Mouse (Mus musculus) c-Kit-positive CD71-positive TER-119-positive erythroid progenitor cells, embryonic 14.5 days (primary cell): ENCODE results near the gene Foxd3.

Source experiments
- DNase-seq: peaks from one replicate; pipeline ENCODE4 v3.0.0-alpha.2; 2013; ENCODE audit warnings: low spot score

Foxd3 gene

DNA sequence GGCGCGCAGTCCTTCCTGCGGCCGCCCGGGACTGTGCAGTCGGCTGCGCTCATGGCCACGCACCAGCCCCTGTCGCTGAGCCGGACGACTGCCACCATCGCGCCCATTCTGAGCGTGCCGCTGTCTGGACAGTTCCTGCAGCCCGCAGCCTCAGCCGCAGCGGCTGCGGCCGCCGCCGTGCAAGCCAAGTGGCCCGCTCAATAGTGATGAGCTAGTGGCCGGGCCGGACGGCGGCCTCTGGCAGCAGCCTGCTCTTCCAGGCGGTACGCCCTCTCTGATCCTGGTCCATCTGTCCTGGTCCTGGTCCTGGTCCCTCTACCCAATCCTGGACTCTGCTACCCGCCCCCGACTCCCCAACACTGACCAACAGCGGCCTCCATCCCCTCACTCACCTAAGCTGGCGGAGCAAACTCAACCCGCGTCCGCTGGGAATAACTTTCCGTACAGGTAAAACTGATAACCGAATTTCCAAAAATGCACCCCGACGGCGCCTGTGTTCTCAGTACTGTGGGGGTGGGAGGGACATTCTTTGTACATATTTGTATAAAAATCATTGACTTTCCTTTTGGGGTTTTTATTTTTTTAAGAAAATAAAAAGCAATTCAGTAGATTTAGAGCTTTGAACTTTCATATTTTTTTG, 1.9 kb downstream of the Foxd3 start:
- no peak for DNase-seq

GRCm38 (mm10) chr4:99658881-99659280, 2.8 kb downstream of the Foxd3 start:
- no peak for DNase-seq

DNA sequence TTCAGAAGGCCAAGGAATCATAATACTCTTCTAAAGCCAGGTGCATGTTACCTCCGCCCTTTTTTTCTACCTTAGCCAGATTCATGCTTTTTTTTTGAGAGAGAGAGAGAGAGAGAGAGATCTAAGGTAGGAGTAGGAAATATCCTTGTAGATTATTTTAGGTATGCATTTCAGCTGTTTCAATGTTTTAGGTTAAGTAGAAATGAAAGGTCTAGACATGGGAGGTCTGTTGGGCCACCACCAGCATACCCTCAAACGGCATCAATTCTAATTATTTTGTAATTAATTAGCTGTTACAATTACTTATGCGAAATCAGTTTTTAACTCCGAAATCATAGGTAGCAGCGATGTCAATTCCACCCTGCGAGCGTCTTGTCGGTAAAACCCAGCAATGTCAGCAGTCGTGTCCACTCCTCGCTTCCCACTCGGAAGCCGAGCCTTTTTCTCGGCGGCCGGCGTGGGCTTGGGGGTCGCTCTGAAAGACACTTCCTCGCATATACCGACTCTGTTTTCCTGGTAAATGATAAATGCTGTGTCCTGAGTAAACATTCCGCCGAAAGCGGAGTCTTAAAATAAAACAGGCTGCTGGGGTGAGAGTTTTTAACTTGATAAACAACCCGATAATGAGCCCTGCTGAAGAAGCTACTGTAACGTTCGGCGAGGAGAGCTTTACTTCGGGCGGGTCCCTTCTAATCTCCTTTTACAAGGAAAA, 3.4 kb downstream of the Foxd3 start:
- no peak for DNase-seq

- no peak for DNase-seq
These were observed 4.0 kb downstream of the Foxd3 start for GRCm38 (mm10) chr4:99660073-99660611.

GRCm38 (mm10) chr4:99660981-99661380, 4.9 kb downstream of the Foxd3 start:
- DNase-seq: peak; percentile 35

DNA sequence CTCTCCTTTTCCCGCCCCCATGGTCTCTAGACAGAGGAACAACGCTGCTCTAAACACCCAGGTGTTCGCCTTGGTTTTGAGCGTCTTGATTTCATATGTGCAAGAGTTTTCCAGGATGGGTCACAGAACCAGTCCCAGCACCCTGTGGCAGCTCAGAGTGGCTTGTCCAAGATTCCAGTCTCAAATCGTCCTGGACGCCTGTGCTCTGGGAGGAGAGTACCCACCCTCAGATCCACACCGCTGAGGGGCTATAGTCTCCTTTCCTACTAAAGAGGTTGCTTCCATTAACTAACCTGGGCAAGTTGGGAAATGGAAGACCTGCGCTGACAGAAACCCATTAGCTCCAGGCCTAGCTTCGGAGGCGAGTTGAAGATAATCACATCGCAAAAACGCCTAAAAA, 5.9 kb downstream of the Foxd3 start:
- no peak for DNase-seq

GRCm38 (mm10) chr4:99662431-99662830, 6.3 kb downstream of the Foxd3 start:
- DNase-seq: no peak

GRCm38 (mm10) chr4:99662841-99663567, 6.9 kb downstream of the Foxd3 start:
- no peak for DNase-seq

DNA sequence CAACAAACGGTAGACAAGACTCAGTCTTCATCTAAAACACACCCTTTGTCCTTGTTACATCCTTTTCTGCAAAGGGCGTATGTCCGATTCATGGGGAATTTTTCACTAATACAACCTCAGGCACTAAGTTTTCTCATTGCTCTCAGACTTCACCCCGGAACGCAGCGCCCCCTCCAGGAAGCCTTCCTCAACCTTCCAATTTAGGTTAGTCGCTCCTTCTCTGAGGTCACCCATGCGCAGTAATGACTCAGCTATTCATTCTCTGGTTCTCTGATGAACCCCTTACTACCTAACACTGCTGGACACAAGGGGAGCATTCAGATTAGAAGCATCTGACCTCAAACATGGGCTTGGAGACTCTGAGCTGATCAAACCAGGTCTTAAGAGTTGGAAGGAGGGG, 7.6 kb downstream of the Foxd3 start:
- DNase-seq: no peak

- no peak for DNase-seq
These were observed 14.2 kb downstream of the Foxd3 start for GRCm38 (mm10) chr4:99670203-99670851.

- no peak for DNase-seq
These were observed 19.1 kb downstream of the Foxd3 start for GRCm38 (mm10) chr4:99675191-99675590.

DNA sequence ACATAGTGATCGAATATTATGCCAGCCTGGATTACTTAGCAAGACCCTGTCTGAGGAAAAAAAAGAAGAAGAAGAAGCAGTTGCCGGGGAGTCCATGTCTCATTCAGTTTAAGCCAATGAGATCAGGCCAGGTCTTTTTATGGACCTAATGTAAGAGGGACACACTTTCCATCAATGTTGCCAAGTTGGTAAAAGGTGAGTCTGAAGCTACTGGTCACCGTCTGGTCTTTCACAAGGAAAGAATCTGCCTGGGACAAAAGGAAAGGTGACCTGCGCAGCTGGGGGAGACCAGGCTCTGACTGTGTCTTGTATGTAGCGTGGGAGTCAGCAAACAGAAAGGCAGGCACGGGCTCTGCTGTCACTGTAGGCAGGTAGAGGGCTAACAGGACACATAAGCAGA, 27.8 kb downstream of the Foxd3 start:
- DNase-seq: no peak

- DNase-seq: no peak
These were observed 30.2 kb downstream of the Foxd3 start for GRCm38 (mm10) chr4:99686308-99686707.
